Mouse (Mus musculus): ENCODE data around the gene Prss16.

The Prss16 gene

GRCm38 (mm10) chr13:21969816-21970215 lies 39.7 kb downstream of the Prss16 start:
- no peak for DNase-seq

- no peak for DNase-seq
Observed at GRCm38 (mm10) chr13:21969269-21969668, 40.3 kb downstream of the Prss16 start.

Measured in retina, postnatal 1 day (tissue).